Mouse (Mus musculus) testis, adult 2 months (tissue): ENCODE results near the gene Fbxl13. TPM values are rescaled to one million over a fixed set of nuclear protein-coding genes. Genes with fewer than 3 reads are reported as not detected.
"Not testable (repeated sequence)": the region's sequence is repeated elsewhere in the genome, so short reads cannot be mapped to it uniquely, and the experiment has no call there.

Experiments used
- H3K27ac ChIP-seq: fragments of 200-500 bp; 2 replicates; pipeline ENCODE4 v1.5.1; 2012; ENCODE audit warnings: low read depth, low read length; ENCODE audit not compliant: control insufficient read depth, insufficient read depth
- H3K27me3 ChIP-seq: fragments of 200-500 bp; 2 replicates; pipeline ENCODE4 v1.6.1; 2012; ENCODE audit warnings: mild to moderate bottlenecking, low read length, moderate library complexity; ENCODE audit not compliant: control insufficient read depth, insufficient read depth
- H3K36me3 ChIP-seq: fragments of 200-500 bp; 2 replicates; pipeline ENCODE4 v1.6.1; 2012; ENCODE audit warnings: mild to moderate bottlenecking, low read length; ENCODE audit not compliant: control insufficient read depth, insufficient read depth
- H3K4me1 ChIP-seq: fragments of 200-500 bp; 2 replicates; pipeline ENCODE4 v1.6.1; 2012; ENCODE audit warnings: low read length; ENCODE audit not compliant: control insufficient read depth, insufficient read depth
- H3K4me3 ChIP-seq: fragments of 200-500 bp; 2 replicates; pipeline ENCODE4 v1.5.1; 2012; ENCODE audit warnings: low read depth, mild to moderate bottlenecking, low read length, moderate library complexity, mixed read lengths; ENCODE audit not compliant: control insufficient read depth
- CTCF ChIP-seq: fragments of 200-500 bp; IDR thresholded peaks from 2 replicates; pipeline ENCODE4 v1.5.1; 2012; ENCODE audit warnings: low read depth, mild to moderate bottlenecking, inconsistent platforms, low read length, moderate library complexity; ENCODE audit not compliant: control insufficient read depth, insufficient read depth, insufficient replicate concordance
- POLR2A ChIP-seq: fragments of 200-500 bp; IDR thresholded peaks from 2 replicates; pipeline ENCODE4 v1.6.1; 2012; ENCODE audit warnings: low read depth, mild to moderate bottlenecking, inconsistent platforms, low read length, moderate library complexity; ENCODE audit not compliant: control insufficient read depth
- polyA plus RNA-seq: library from polyadenylated mRNA; depleted of rRNA; stranded (reverse); fragments of >200 nt; gene quantifications from 2 replicates; pipeline ENCODE4 v1.2.3, GENCODE M21; 2012

Fbxl13 gene
- polyA plus RNA-seq, 1 experiment, result 92.2 TPM

DNA sequence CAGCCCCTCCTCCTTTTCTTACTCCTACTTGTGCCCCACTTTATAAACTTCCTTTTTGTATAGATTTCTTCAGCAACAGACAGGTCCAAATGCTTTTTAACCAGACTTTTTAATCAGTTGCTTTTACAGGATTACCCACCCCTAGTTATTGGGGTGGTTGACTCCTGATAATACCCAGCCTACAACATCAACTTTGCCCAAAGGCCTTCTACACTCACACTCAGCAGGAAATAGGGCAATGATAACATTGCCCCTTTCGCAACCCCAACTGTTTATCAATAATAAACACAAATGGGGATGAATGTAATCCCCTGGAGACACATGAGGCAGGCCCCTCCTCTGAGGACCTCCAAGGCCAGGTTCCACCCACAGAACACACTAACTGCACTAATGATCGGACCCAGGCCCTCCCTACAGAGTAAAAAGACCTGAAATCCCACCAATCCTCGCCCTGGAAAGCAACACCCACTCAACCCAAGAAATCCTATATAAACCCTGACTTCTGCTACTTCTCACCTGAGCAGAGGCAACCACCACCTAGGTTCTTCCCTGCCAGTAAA, 28.9 kb downstream of the Fbxl13 start:
- TF ChIP-seq POLR2A, result no peak
- TF ChIP-seq CTCF, result no peak
- Histone ChIP-seq H3K4me3 (no peak overlapping the region), H3K27ac (no peak overlapping the region), H3K27me3 (no peaks in the 10 kb centered on the region), H3K36me3 (no peaks in the 10 kb centered on the region), H3K4me1 (no peaks in the 10 kb centered on the region)

DNA sequence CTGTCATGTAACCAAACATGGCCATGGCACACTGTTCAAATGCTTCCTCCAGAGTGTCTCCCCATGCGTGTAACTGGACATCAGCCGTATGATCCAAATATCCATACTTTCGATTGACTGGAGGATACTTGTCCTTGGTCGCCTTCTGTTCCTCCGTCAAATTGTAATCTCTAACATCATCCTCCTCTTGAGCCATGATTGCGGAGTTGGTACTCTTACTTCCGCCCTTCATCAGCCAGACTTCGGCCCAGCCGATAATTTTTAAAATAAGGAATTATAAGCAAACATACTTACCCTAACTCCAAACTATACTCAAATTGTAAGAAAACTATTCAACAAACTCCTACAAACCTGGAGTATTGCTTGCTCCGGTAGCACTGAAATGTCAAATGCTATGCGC, 31.1 kb downstream of the Fbxl13 start:
- H3K36me3 ChIP-seq, H3K4me1 ChIP-seq, H3K27ac ChIP-seq, H3K4me3 ChIP-seq, H3K27me3 ChIP-seq: not testable (repeated sequence)

DNA sequence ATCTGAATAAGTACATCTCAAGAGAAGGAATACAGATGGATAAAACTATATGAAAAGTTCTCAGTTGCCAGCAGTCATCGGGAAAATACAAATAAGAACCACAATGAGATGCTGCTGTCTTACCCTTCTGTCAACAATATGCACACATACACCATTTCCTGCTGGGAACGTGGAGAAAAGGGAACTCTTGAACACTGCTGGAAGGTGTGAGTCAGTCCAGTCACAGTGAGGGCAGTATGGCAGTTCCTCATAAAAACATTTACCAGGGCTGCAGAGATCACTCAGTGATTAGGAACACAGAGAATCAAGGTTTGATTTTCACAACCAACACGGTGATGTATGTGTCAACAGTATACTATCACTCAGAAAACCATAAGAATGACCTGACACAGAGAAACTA, 34.4 kb downstream of the Fbxl13 start:
- H3K36me3 ChIP-seq, result no peaks in the 10 kb centered on the region
- no peak overlapping the region for H3K27ac ChIP-seq
- TF ChIP-seq CTCF, result no peak
- TF ChIP-seq POLR2A, result no peak
- H3K4me1 ChIP-seq, result no peaks in the 10 kb centered on the region
- no peak overlapping the region for H3K4me3 ChIP-seq
- H3K27me3 ChIP-seq, result no peaks in the 10 kb centered on the region

DNA sequence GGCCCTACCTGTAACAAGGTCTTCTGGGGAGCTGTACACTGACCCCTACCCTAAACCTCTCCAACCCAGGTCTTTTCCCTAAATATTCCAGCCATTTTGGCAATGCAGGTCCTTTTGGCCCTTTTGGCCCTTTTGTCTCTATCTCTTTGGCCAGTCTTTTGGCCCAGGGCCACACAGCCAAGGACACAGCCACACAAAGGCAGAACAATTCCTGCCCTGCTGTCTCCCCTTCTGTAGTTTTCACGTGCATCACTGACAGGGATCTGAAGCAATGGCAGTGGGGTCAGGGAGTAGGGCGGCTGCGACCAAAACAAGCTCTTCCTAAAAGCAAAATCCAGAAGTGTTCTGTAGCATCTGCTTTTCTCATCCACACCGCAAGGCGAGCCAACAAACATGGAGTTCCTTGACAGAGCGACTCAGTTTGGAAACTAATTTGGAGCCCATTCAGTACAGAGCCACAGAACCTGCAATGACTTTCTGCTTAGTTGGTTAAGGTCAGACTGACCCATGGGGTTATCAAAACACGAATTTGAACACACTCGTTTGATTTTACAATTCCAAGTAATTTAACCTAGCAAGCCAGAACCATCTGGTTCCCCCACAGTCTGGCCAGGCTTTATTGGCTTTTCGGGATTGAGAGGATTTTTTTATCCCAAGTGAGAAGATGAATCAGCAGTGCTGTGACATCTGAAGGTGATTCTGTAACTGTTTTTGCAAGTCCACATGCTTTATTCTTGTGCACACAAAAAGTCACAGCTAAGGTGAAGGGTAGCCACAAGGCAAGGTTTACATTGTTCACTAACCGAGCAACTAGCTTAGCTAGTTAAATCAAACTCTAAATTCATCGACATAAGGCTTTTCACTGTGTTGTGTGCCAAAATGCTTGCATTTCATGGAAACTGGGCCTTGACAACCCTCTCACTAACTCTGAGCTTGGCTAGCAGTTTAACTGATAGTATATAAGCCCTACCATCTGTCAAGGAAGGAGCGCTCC, 36.8 kb downstream of the Fbxl13 start:
- no peaks in the 10 kb centered on the region for H3K4me1 ChIP-seq
- H3K27me3 ChIP-seq, result no peaks in the 10 kb centered on the region
- H3K36me3 ChIP-seq, result no peaks in the 10 kb centered on the region
- no peak overlapping the region for H3K27ac ChIP-seq
- TF ChIP-seq POLR2A, result no peak
- no peak for TF ChIP-seq CTCF
- H3K4me3 ChIP-seq, result no peak overlapping the region

DNA sequence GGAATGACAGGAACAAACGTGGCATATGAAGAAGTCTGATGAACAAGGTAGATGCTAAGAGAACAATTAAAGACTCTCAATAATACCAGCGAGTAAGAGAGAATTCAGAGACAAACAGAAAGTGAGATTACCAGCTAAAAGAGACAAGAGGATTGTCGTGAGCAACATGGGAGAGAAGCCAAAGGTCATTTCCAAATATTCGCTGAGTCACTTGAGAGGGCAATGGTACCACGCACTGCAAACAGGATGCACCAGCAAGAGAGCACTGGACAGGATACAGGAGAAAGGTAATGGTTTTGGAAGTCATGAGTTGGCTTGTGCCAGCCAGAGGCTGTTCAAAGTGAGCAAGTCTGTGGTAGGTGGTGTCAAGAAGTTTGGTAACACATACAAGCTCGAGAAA, 39.5 kb downstream of the Fbxl13 start:
- Histone ChIP-seq H3K27me3 (no peaks in the 10 kb centered on the region), H3K4me3 (no peak overlapping the region), H3K4me1 (no peaks in the 10 kb centered on the region), H3K36me3 (no peaks in the 10 kb centered on the region), H3K27ac (no peak overlapping the region)
- no peak for TF ChIP-seq POLR2A
- no peak for TF ChIP-seq CTCF

DNA sequence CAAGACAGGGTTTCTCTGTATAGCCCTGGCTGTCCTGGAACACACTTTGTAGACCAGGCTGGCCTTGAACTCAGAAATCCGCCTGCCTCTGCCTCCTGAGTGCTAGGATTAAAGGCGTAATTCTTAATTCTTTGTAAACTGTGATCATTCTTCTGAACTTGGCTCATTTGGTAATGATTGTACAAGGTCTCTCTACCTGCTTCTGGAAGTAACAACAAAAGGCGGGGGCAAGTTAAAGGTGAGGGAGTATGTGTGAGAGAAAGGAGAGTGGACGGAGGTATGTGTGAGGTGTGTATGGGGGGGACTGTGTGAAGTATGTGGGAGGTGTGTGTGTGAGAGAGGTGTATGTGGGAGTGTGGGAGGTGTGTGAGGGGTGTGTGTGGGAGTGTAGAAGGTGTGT, 45.5 kb downstream of the Fbxl13 start:
- Histone ChIP-seq H3K27me3 (no peaks in the 10 kb centered on the region), H3K4me3 (no peak overlapping the region), H3K27ac (no peak overlapping the region), H3K36me3 (no peaks in the 10 kb centered on the region), H3K4me1 (peaks cover 7% of the 10 kb centered on the region)
- no peak for TF ChIP-seq POLR2A
- TF ChIP-seq CTCF, result no peak

DNA sequence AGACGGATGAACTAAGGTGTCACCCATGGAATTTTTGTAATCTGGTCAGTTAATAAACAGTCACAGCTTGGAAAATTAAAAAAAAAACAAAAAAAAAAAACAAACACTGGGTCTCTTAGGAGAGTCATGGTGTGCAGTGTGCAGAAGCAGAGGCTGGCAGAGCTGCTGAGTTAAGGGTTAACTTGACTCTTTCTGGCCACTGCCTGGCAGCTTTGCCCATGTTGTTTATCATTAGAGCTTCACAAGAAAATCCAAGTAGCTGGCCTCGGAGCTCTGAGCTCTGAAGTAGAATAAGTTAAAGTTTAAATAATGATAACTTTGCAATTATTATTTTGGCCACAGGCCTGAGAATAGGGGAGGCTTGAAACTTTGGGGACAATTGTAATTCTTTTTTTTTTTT, 45.9 kb downstream of the Fbxl13 start:
- H3K27ac ChIP-seq, H3K4me1 ChIP-seq, H3K4me3 ChIP-seq, H3K36me3 ChIP-seq, H3K27me3 ChIP-seq: not testable (repeated sequence)
